Mouse (Mus musculus): ENCODE data around the gene Cyp26b1. TPM values are rescaled to one million over a fixed set of nuclear protein-coding genes. Genes with fewer than 3 reads are reported as not detected.
"Not testable (repeated sequence)": the region's sequence is repeated elsewhere in the genome, so short reads cannot be mapped to it uniquely, and the experiment has no call there.

The Cyp26b1 gene
- polyA plus RNA-seq, 1 experiment, result 6.6 TPM

DNA sequence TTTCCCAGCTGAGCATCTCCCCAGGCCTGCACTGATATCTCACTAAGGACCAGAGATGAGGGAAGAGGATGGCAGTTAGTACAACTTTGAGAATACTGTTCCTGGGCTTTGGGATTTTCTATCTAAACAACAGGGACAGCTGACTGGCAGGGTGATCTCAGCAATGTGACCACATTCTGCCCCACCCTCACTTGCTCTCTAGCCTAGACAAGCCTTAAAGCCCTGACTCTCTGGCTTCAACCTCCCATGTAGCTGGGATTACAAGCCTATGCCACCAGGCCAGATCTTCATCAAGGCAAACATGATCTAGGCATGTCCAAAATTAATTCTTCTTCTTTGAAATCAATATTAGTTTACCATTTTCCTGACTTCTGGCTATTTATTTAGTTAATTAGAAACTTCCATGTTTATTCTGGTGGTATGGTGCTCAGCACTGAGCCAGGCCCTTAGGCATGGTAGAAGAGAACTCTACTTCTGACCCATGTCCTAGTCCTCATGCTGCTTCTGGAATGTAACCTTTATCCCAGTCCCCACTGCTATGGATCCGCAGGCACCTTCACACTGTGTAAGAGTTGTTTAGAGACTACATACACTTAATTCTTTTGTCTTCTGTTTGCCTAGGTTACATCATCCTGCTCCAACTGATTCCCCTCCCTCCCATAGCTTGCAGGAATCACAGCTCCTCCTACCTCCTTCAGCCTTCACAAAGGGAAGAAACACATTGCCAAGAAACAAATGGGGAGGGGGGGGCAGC lies 7.6 kb upstream of the Cyp26b1 start:
- no peak overlapping the region for H3K27ac ChIP-seq (ENCODE audit: control insufficient read depth, insufficient read depth, low read length)
- no peaks in the 10 kb centered on the region for H3K27me3 ChIP-seq (ENCODE audit: control insufficient read depth, insufficient read depth, low read length)
- WGBS, result 94% methylated on average over 1 of the region's 1 CpGs
- no peaks in the 10 kb centered on the region for H3K4me1 ChIP-seq (replicated peaks; ENCODE audit: control insufficient read depth, insufficient read depth, low read length)
- no peak for DNase-seq
- TF ChIP-seq POLR2A (IDR thresholded peaks at IDR 0.05; ENCODE audit: control insufficient read depth, extremely low read depth, insufficient read depth, low read length, poor library complexity) (no peak), CTCF (IDR thresholded peaks at IDR 0.05; ENCODE audit: borderline replicate concordance, control insufficient read depth, extremely low read depth, insufficient read depth, low read length, poor library complexity) (no peak)
- no peaks in the 10 kb centered on the region for H3K36me3 ChIP-seq (ENCODE audit: control insufficient read depth, insufficient read depth, low read length)
- H3K4me3 ChIP-seq (ENCODE audit: control insufficient read depth, insufficient read depth, low read length), result no peak overlapping the region

DNA sequence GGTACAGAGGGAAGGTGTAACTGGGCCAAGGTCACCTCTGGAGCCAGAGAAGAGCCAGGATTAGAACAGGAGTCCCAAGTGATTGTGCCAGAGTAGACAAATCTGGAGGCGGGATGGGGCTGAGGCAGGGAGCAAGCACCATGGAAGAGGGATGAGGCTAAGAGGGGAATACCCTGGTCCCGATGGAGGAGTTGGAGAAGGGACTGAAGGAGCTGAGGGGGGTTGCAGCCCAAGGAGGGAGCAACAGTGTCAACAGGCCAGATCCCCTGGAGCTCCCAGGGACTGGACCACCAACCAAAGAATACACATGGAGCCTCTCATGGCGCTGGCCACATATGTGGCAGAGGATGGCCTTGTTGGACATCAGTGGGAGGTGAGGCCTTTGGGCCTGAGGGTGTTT lies 5.6 kb upstream of the Cyp26b1 start:
- H3K27me3 ChIP-seq (ENCODE audit: control insufficient read depth, insufficient read depth, low read length); H3K4me1 ChIP-seq (replicated peaks; ENCODE audit: control insufficient read depth, insufficient read depth, low read length); H3K36me3 ChIP-seq (ENCODE audit: control insufficient read depth, insufficient read depth, low read length); H3K4me3 ChIP-seq (ENCODE audit: control insufficient read depth, insufficient read depth, low read length); H3K27ac ChIP-seq (ENCODE audit: control insufficient read depth, insufficient read depth, low read length); DNase-seq: not testable (repeated sequence)
- WGBS, result 85% methylated on average over 3 of the region's 3 CpGs

DNA sequence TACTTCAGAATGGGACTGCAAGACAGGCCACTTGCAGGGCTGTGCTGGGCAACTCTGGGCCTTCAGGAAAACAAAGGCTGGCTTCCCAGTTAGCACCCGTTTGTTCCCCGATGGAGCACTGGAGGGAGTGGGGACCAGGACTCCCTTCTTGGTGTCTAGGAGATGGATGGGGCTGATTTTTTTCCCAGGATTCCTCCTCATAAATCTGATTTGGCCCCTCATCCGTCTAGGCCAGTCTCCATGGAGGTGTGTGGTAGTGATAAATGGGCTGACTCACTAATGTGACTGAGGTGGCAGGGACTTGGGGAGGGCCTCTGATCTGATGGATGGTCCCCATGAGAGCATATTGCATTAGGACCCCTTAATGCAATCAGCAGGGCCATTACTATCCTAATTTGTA lies 5.0 kb upstream of the Cyp26b1 start:
- H3K36me3 ChIP-seq (ENCODE audit: control insufficient read depth, insufficient read depth, low read length), result no peaks in the 10 kb centered on the region
- 96% methylated on average over 3 of the region's 3 CpGs for WGBS

DNA sequence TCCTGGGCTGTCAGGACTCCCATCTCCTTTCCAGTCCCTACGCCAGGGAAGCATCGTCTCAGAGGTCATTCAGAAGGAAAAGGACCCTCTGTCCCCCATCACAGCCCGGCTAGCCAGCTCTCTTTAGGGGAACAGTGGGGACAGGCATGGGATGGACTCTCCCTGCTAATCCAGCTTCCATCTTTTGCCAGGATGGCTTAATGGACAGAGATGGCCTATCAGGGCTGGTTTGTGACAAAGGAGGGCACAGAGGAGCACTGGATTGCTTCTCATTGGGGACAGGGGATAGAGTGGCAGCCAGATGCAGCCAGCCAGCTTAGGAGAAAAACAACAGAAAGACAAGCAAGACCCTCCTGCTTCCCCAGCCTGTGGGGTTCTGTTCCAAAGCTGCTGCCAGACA lies 918 bp upstream of the Cyp26b1 start:
- H3K4me1 ChIP-seq (replicated peaks; ENCODE audit: control insufficient read depth, insufficient read depth, low read length), result no peaks in the 10 kb centered on the region
- no peak overlapping the region for H3K4me3 ChIP-seq (ENCODE audit: control insufficient read depth, insufficient read depth, low read length)
- TF ChIP-seq CTCF (IDR thresholded peaks at IDR 0.05; ENCODE audit: borderline replicate concordance, control insufficient read depth, extremely low read depth, insufficient read depth, low read length, poor library complexity) (no peak), POLR2A (IDR thresholded peaks at IDR 0.05; ENCODE audit: control insufficient read depth, extremely low read depth, insufficient read depth, low read length, poor library complexity) (no peak)
- 88% methylated on average over 3 of the region's 3 CpGs for WGBS
- no peak for DNase-seq
- no peaks in the 10 kb centered on the region for H3K36me3 ChIP-seq (ENCODE audit: control insufficient read depth, insufficient read depth, low read length)
- no peak overlapping the region for H3K27ac ChIP-seq (ENCODE audit: control insufficient read depth, insufficient read depth, low read length)
- peaks cover 3% of the 10 kb centered on the region; the same call in 1 of the 2 replicates for H3K27me3 ChIP-seq (ENCODE audit: control insufficient read depth, insufficient read depth, low read length)

More for the DNA sequence above, 5.0 kb upstream of the Cyp26b1 start:
- no peak overlapping the region for H3K4me3 ChIP-seq (ENCODE audit: control insufficient read depth, insufficient read depth, low read length)
- no peaks in the 10 kb centered on the region for H3K27me3 ChIP-seq (ENCODE audit: control insufficient read depth, insufficient read depth, low read length)
- TF ChIP-seq POLR2A (IDR thresholded peaks at IDR 0.05; ENCODE audit: control insufficient read depth, extremely low read depth, insufficient read depth, low read length, poor library complexity) (no peak), CTCF (IDR thresholded peaks at IDR 0.05; ENCODE audit: borderline replicate concordance, control insufficient read depth, extremely low read depth, insufficient read depth, low read length, poor library complexity) (no peak)
- no peak overlapping the region for H3K27ac ChIP-seq (ENCODE audit: control insufficient read depth, insufficient read depth, low read length)
- no peaks in the 10 kb centered on the region for H3K4me1 ChIP-seq (replicated peaks; ENCODE audit: control insufficient read depth, insufficient read depth, low read length)
- no peak for DNase-seq

DNA sequence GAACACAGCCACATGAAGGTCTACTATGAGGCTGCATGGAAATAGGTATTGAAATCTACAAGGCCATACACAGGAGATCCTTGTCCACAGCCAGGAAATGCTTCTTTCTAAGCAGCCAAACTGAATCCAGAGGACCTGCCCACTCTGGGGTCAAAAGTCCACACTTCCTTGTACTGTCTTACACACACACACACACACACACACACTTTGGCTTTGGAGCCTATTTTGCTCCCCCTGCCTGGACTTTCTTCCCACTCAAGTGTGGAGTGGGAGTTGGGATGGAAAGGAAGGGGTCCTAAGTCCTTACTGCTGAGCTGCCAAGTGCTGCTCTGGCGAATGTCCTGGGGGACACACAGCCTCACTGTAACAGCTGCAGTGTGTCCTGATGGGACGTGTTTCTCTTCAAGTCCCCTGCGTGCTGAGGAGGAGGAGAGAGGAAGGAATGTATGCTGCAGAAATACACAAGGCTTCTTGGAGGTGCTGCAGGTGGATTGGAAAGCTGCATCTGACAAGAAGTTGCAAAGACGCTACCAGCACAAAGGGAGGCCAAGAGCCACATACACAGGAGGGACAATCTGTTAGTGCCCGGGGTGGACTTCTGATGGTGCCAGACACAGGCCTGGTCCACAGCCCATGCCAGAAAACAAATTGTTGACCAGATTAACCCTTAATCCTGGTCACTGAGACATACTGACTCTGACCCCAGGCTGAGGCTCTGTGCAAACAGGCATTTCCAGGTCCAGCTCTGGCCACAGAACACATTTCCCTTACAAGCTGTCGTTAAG lies 2.6 kb downstream of the Cyp26b1 start:
- TF ChIP-seq POLR2A (IDR thresholded peaks at IDR 0.05; ENCODE audit: control insufficient read depth, extremely low read depth, insufficient read depth, low read length, poor library complexity) (no peak), CTCF (IDR thresholded peaks at IDR 0.05; ENCODE audit: borderline replicate concordance, control insufficient read depth, extremely low read depth, insufficient read depth, low read length, poor library complexity) (no peak)
- H3K27me3 ChIP-seq (ENCODE audit: control insufficient read depth, insufficient read depth, low read length), result peaks cover 25% of the 10 kb centered on the region
- no peak overlapping the region for H3K4me3 ChIP-seq (ENCODE audit: control insufficient read depth, insufficient read depth, low read length)
- no peak overlapping the region for H3K27ac ChIP-seq (ENCODE audit: control insufficient read depth, insufficient read depth, low read length)
- 0 out of 2 replicates have a peak, but pooled peaks cover 2% of the 10 kb centered on the region for H3K4me1 ChIP-seq (replicated peaks; ENCODE audit: control insufficient read depth, insufficient read depth, low read length)
- no peak for DNase-seq
- 86% methylated on average over 6 of the region's 6 CpGs for WGBS
- no peaks in the 10 kb centered on the region for H3K36me3 ChIP-seq (ENCODE audit: control insufficient read depth, insufficient read depth, low read length)

DNA sequence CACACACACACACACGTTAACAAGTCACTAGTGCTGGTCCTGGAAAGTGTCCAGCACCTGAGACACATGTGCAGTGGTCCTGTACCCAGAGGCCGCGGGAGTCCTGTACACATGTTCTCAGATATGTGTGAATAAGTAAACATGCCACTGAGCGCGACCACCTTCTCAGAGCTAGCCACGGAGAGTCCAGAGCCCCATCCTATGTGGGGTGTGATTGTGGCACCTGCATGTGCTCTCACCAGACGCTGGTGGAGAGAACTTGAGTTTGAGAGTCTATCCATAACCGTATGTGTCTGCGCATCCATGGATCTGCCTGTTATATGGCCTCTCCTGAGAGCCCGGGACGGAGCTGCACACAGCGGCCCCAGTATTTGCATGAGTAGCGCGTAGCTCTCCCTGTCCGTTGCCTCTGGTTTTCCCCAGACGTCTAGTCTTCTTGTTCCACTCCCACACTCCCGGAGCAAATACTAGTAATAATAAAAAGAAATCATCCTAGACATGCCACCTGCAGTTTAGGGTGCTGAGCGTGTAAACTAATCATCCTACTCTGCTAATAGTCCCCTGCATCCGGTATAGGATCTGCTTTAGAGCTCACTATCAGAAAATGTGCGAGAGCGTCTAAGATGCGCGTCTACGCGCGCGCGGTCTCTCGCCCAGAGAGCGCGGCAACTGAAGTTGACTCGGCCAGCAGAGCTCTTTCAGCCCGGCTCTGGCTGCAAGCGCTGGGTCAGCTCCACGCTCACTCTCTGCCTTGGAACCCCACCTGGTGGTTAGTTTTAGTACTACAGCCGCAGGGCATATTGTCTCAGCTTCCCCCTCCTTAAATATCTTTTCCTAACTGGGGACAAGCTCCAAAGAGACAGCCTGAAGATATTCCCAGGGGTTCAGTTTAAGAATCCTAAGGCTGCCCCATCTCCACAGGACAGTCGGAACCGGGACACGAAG lies 3.7 kb downstream of the Cyp26b1 start:
- Histone ChIP-seq H3K27me3 (ENCODE audit: control insufficient read depth, insufficient read depth, low read length) (peaks cover 34% of the 10 kb centered on the region), H3K27ac (ENCODE audit: control insufficient read depth, insufficient read depth, low read length) (no peak overlapping the region), H3K4me3 (ENCODE audit: control insufficient read depth, insufficient read depth, low read length) (no peak overlapping the region), H3K36me3 (ENCODE audit: control insufficient read depth, insufficient read depth, low read length) (no peaks in the 10 kb centered on the region), H3K4me1 (replicated peaks; ENCODE audit: control insufficient read depth, insufficient read depth, low read length) (peaks cover 2% of the 10 kb centered on the region; the same call in 1 of the 2 replicates)
- 7% methylated on average over 39 of the region's 39 CpGs for WGBS
- TF ChIP-seq CTCF (IDR thresholded peaks at IDR 0.05; ENCODE audit: borderline replicate concordance, control insufficient read depth, extremely low read depth, insufficient read depth, low read length, poor library complexity), result peak; percentile 66; the same call in 1 of the 2 replicates
- TF ChIP-seq POLR2A (IDR thresholded peaks at IDR 0.05; ENCODE audit: control insufficient read depth, extremely low read depth, insufficient read depth, low read length, poor library complexity), result no peak
- peak; percentile 75 for DNase-seq

Data from thymus, adult 2 months (tissue).